Comparison of ENCODE assay signal across 24 mouse cellular contexts in genomic region chr10:42186941-42187401, GRCm38 (mm10).
DNase-seq lines count a peak whose midpoint lies in the region; ATAC-seq and TF ChIP-seq lines count a peak whose summit lies in the region.
"Had no signal": no experiment of that assay in that cellular context is flagged by ENCODE, and none has a peak within 500 bp of the region (broad histone marks: within the 10 kb centered on the region; RNA-seq: fewer than 3 reads in every experiment).

No protein-coding gene starts in this region.

- peak; percentile 46 for ATAC-seq in frontal cortex, adult (ENCODE audit: low TSS enrichment)
- ATAC-seq: intestine, postnatal 0 days; liver, postnatal 0 days; Patski had no signal

- no peak overlapping the region for H3K27ac ChIP-seq in heart, adult 2 months
- H3K27ac ChIP-seq: embryonic facial prominence, embryonic 12.5 days; hindbrain, embryonic 10.5 days; kidney, embryonic 15.5 days; stomach, postnatal 0 days had no signal

- no peaks in the 10 kb centered on the region for H3K27me3 ChIP-seq in heart, adult 2 months (ENCODE audit: control insufficient read depth, insufficient read depth, low read length)
- H3K27me3 ChIP-seq: CH12.LX; embryonic facial prominence, embryonic 12.5 days; heart, embryonic 12.5 days; kidney, embryonic 15.5 days; Patski had no signal

- no peak overlapping the region for H3K9ac ChIP-seq in heart, adult 2 months (ENCODE audit: low read depth, low read length)
- H3K9ac ChIP-seq: embryonic facial prominence, embryonic 12.5 days; heart, embryonic 12.5 days; kidney, embryonic 15.5 days; liver, postnatal 0 days had no signal

- H3K79me2 ChIP-seq in heart, adult 2 months (replicated peaks; ENCODE audit: control insufficient read depth, insufficient read depth, low read length): 0 out of 2 replicates have a peak, but pooled peaks cover 2% of the 10 kb centered on the region

- DNase-seq in frontal cortex, postnatal 10 days (ENCODE audit: low spot score in 2 of 2): no peak
- DNase-seq in brain, adult 2 months (ENCODE audit: low read depth, low spot score): peak; percentile 95
- DNase-seq in cerebellum, adult 11-12 months: peak; percentile 85
- peak; percentile 72 to 81 for DNase-seq in cerebellum, postnatal 10 days
- no peak for DNase-seq in lung, adult 2 months
- DNase-seq in heart, adult 2 months: no peak
- DNase-seq: adrenal gland, adult 2 months; B cell, adult 2 months; gastrocnemius, adult 2 months; heart, adult 11 months; heart, postnatal 10 days; kidney, postnatal 36 days; liver; liver, postnatal 0 days; lung, postnatal 10 days had no signal

- no peak for TF ChIP-seq EP300 in heart, adult 2 months (IDR thresholded peaks at IDR 0.05; ENCODE audit: insufficient read depth, low read depth, low read length)

- 84% methylated on average over 9 of the region's 9 CpGs for WGBS in lung, adult 2 months
- 84% methylated on average over 9 of the region's 9 CpGs for WGBS in heart, adult 2 months

- intact Hi-C loops in heart, adult 2 months (cut with DNase I): loop anchor here (5.0 kb wide), 1 partner anchor 85 kb away; no protein-coding TSS in a partner anchor

- no peak for TF ChIP-seq CTCF in lung, adult 2 months (IDR thresholded peaks at IDR 0.05; ENCODE audit: insufficient read depth, low read length)
- no peak for TF ChIP-seq CTCF in heart, adult 2 months (IDR thresholded peaks at IDR 0.05)

- H3K4me3 ChIP-seq in lung, adult 2 months (replicated peaks; ENCODE audit: extremely low read depth, low read depth, low read length): no peak overlapping the region
- no peak overlapping the region for H3K4me3 ChIP-seq in heart, adult 2 months
- H3K4me3 ChIP-seq: embryonic facial prominence, embryonic 12.5 days; gastrocnemius, adult 2 months; heart, embryonic 12.5 days; hindbrain, embryonic 10.5 days; kidney, embryonic 15.5 days had no signal

- no peak for TF ChIP-seq POLR2A in lung, adult 2 months (IDR thresholded peaks at IDR 0.05; ENCODE audit: borderline replicate concordance, extremely low read depth, low read depth, low read length)
- no peak for TF ChIP-seq POLR2A in heart, adult 2 months (IDR thresholded peaks at IDR 0.05; ENCODE audit: insufficient read depth, low read depth, low read length)

- peaks cover 21% of the 10 kb centered on the region for H3K4me1 ChIP-seq in lung, adult 2 months (ENCODE audit: control insufficient read depth, insufficient read depth, low read length)
- peaks cover 21% of the 10 kb centered on the region for H3K4me1 ChIP-seq in heart, adult 2 months (ENCODE audit: control insufficient read depth, insufficient read depth, low read length)

- no peaks in the 10 kb centered on the region for H3K36me3 ChIP-seq in heart, adult 2 months (ENCODE audit: control insufficient read depth, insufficient read depth, low read length)

Comparison
In these comparisons a context has a peak if more than half of its experiments do, and no peak if none do; other contexts are left out.
1. DNase-seq: peak in brain, adult 2 months (single experiment), cerebellum, adult 11-12 months (single experiment) and cerebellum, postnatal 10 days (2 of 2); none in frontal cortex, postnatal 10 days (0 of 2), lung, adult 2 months (single experiment) and heart, adult 2 months (0 of 2).